Mouse (Mus musculus): ENCODE results near the gene Kirrel3. TPM values are rescaled to one million over a fixed set of nuclear protein-coding genes. Genes with fewer than 3 reads are reported as not detected.

Kirrel3 gene
- polyA plus RNA-seq, 1 experiment = not detected

DNA sequence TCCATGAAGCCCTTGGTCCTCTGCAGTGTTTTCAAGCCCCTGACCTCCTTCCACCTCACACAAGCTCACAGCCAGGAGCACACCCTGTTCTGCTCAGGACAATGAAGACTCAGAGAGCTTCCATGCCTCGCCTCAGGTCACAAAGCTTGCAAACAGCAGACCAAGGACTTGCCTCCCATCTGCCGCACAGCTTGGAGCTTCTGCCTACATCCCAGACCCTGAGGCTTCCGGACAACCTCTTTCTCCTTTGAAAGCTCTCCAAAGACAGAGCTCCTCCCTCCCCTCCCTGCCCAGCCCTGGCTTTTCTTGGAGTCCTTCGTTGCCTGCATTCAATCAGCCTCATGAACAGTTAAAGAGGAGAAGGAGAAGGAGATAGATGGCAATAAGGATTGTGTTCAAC is 397.4 kb downstream of the Kirrel3 start:
- no peak for TF ChIP-seq CTCF (IDR thresholded peaks at IDR 0.05; ENCODE audit: low read depth, low read length)
- TF ChIP-seq POLR2A (IDR thresholded peaks at IDR 0.05; ENCODE audit: borderline replicate concordance, low read depth, low read length) = no peak
- no peak overlapping the region for H3K4me3 ChIP-seq (ENCODE audit: insufficient read depth, low read length)
- H3K4me1 ChIP-seq (ENCODE audit: control insufficient read depth, insufficient read depth, low read length) = no peaks in the 10 kb centered on the region
- no peak overlapping the region for H3K27ac ChIP-seq (ENCODE audit: insufficient read depth, low read depth, low read length)

DNA sequence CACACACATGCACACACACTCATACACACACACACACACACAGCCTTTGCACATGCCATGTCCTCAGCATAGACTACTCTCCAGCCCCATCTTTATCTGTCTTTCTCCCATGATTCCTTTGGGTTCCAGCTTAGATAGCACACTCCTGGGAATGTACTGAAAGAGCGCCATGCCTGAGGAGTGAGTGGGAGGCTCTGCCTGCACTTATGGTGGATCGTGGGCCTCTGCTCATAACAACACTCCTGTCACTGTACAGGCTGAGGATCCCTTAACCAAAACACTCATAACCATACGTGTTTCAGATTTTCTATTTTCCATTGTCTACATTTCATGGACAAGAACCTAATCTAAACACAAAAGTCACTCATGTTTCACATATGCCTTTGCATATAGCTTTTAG is 398.6 kb downstream of the Kirrel3 start:
- no peak overlapping the region for H3K27ac ChIP-seq (ENCODE audit: insufficient read depth, low read depth, low read length)
- no peak overlapping the region for H3K4me3 ChIP-seq (ENCODE audit: insufficient read depth, low read length)
- no peak for TF ChIP-seq CTCF (IDR thresholded peaks at IDR 0.05; ENCODE audit: low read depth, low read length)
- TF ChIP-seq POLR2A (IDR thresholded peaks at IDR 0.05; ENCODE audit: borderline replicate concordance, low read depth, low read length) = no peak
- H3K4me1 ChIP-seq (ENCODE audit: control insufficient read depth, insufficient read depth, low read length) = no peaks in the 10 kb centered on the region

DNA sequence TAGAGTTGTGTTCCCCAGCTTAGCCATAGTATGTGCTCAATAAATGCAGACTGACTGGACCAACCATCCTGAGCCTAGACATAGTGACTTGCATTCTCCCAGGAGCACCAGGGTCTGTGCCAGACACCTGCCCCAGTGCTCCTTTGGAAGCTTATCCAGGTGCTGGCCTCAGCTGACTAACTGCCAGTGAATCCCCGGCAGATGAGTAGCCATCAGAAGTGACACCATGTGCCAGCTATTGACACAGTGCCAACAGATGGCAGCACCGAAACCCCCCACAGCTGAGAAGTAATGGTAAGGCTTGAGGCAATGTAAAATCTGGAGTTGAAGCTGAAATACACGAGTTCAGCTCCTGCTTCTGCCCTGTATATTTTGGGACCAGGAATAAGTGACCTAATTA is 399.2 kb downstream of the Kirrel3 start:
- Histone ChIP-seq H3K4me1 (ENCODE audit: control insufficient read depth, insufficient read depth, low read length) (no peaks in the 10 kb centered on the region), H3K27ac (ENCODE audit: insufficient read depth, low read depth, low read length) (no peak overlapping the region), H3K4me3 (ENCODE audit: insufficient read depth, low read length) (no peak overlapping the region)
- TF ChIP-seq CTCF (IDR thresholded peaks at IDR 0.05; ENCODE audit: low read depth, low read length) (no peak), POLR2A (IDR thresholded peaks at IDR 0.05; ENCODE audit: borderline replicate concordance, low read depth, low read length) (no peak)

DNA sequence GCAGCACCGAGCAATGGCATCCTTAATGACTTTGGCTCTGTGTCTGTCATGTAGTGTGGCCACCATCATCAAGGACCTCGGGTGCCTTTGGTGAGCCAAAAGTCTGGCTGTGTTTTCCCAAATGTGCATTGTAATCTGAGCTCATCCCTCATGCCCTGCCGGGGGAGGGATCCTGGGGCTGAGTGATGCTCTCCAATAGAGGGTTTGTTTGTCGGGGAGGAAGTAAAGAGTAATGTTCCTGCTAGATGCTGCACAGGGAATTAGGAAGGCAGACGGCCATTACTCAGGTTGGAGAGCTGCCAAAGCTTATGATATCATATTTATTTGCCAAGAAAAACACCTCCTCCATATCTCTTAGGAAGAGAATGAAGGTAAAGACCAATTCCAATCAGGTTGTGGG is 401.1 kb downstream of the Kirrel3 start:
- TF ChIP-seq CTCF (IDR thresholded peaks at IDR 0.05; ENCODE audit: low read depth, low read length) (no peak), POLR2A (IDR thresholded peaks at IDR 0.05; ENCODE audit: borderline replicate concordance, low read depth, low read length) (no peak)
- H3K4me1 ChIP-seq (ENCODE audit: control insufficient read depth, insufficient read depth, low read length) = no peaks in the 10 kb centered on the region
- no peak overlapping the region for H3K4me3 ChIP-seq (ENCODE audit: insufficient read depth, low read length)
- no peak overlapping the region for H3K27ac ChIP-seq (ENCODE audit: insufficient read depth, low read depth, low read length)

DNA sequence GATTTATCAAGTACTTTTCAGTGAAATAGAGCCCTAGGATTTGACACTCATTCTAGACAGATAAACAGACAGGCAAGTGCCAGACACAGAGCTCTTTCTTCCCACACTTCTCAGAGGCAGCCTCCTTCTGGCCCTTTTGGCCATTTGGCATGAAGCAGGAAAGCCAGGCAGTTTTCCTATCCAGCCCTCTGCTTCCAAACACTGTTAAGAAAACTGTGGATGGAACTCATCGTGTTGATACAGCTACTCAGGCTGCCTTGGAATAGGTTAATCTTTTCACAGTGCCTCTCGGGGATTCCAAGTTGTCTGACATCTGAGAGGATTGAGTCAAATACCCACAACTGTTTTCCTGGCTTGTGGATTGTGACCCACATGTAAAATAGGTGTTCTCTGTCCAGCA is 401.5 kb downstream of the Kirrel3 start:
- H3K4me3 ChIP-seq (ENCODE audit: insufficient read depth, low read length) = no peak overlapping the region
- H3K27ac ChIP-seq (ENCODE audit: insufficient read depth, low read depth, low read length) = no peak overlapping the region
- no peak for TF ChIP-seq CTCF (IDR thresholded peaks at IDR 0.05; ENCODE audit: low read depth, low read length)
- no peak for TF ChIP-seq POLR2A (IDR thresholded peaks at IDR 0.05; ENCODE audit: borderline replicate concordance, low read depth, low read length)
- no peaks in the 10 kb centered on the region for H3K4me1 ChIP-seq (ENCODE audit: control insufficient read depth, insufficient read depth, low read length)

DNA sequence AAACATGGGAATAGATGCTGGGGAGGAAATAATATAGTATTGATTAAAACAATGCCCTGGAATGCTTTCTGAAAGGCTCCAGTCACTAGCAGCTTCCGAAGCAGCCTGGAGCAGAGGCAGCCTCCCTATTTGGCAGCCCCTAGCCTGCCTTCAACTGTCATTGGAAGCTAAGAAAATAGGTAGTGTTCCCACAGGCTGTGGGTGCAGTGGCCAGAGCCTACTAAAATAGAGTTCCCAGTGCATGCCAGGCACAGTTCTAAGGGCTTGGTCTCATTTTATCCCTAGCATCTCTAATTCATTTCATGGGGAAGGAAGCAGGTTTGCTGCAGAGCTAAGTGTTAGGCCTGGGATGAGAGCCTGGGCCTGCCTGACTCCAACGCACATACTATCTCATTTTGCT is 402.6 kb downstream of the Kirrel3 start:
- Histone ChIP-seq H3K4me3 (ENCODE audit: insufficient read depth, low read length) (no peak overlapping the region), H3K4me1 (ENCODE audit: control insufficient read depth, insufficient read depth, low read length) (no peaks in the 10 kb centered on the region), H3K27ac (ENCODE audit: insufficient read depth, low read depth, low read length) (no peak overlapping the region)
- TF ChIP-seq POLR2A (IDR thresholded peaks at IDR 0.05; ENCODE audit: borderline replicate concordance, low read depth, low read length) = no peak
- no peak for TF ChIP-seq CTCF (IDR thresholded peaks at IDR 0.05; ENCODE audit: low read depth, low read length)

DNA sequence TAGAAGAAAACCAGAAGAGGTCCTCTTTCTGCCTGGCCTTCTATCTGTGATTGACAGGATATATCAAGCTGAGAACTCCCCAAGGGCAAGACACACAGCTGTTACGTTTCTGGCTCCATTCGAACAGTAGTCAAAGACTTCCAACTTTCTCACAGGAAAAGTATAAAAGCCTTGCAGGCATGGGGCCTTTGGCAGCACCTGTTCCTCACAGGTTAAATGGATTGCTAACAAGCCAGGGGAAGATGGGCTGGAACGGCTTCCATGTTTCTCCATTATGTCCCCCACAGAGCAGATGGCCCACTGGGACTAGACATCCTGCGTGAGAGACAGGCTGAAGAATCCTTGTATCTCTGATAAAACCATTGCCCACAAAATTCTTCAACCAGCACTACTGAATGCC is 415.5 kb downstream of the Kirrel3 start:
- H3K4me3 ChIP-seq (ENCODE audit: insufficient read depth, low read length) = no peak overlapping the region
- TF ChIP-seq POLR2A (IDR thresholded peaks at IDR 0.05; ENCODE audit: borderline replicate concordance, low read depth, low read length) (no peak), CTCF (IDR thresholded peaks at IDR 0.05; ENCODE audit: low read depth, low read length) (no peak)
- no peaks in the 10 kb centered on the region for H3K4me1 ChIP-seq (ENCODE audit: control insufficient read depth, insufficient read depth, low read length)
- no peak overlapping the region for H3K27ac ChIP-seq (ENCODE audit: insufficient read depth, low read depth, low read length)

DNA sequence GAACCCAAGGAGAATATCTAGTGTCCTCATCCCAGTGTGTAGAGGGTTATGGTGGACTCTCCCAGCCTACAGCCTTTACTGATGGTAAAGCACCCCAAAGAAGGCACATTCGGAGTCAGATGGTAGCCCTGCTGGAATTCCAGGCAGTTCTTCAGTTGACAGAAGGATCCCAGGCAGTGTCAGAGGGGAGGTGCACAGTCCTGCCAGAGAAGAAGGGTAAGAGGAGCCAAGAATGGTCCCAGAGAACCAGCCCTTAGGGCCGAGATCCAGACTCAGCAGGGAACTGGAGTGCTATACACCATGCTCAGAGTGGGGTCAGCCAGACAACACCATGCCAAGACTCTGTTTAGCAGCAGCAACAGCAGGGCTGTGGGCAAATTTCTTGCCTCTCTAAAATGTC is 416.2 kb downstream of the Kirrel3 start:
- TF ChIP-seq CTCF (IDR thresholded peaks at IDR 0.05; ENCODE audit: low read depth, low read length) (no peak), POLR2A (IDR thresholded peaks at IDR 0.05; ENCODE audit: borderline replicate concordance, low read depth, low read length) (no peak)
- Histone ChIP-seq H3K4me3 (ENCODE audit: insufficient read depth, low read length) (no peak overlapping the region), H3K4me1 (ENCODE audit: control insufficient read depth, insufficient read depth, low read length) (no peaks in the 10 kb centered on the region), H3K27ac (ENCODE audit: insufficient read depth, low read depth, low read length) (no peak overlapping the region)

DNA sequence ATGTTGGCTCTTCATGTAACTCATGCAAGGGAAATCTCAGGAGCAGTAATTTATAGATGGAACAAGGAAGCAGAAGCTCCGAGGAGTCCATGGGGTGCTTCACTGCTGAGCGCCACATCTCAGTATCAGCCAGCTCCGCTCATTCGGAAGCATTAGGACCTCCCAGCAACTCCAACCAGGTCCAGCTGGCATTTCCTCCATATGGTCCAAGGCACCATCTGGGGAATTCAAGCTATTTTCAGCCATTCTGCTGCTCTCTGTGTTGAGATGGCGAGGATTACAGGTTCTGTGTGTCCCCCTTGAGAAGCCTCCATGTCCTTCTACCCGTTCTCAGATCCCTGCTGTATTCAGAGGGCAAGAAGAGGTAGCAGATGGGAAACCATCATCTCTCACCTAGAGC is 419.5 kb downstream of the Kirrel3 start:
- H3K27ac ChIP-seq (ENCODE audit: insufficient read depth, low read depth, low read length) = no peak overlapping the region
- no peaks in the 10 kb centered on the region for H3K4me1 ChIP-seq (ENCODE audit: control insufficient read depth, insufficient read depth, low read length)
- H3K4me3 ChIP-seq (ENCODE audit: insufficient read depth, low read length) = no peak overlapping the region
- TF ChIP-seq POLR2A (IDR thresholded peaks at IDR 0.05; ENCODE audit: borderline replicate concordance, low read depth, low read length) = no peak
- no peak for TF ChIP-seq CTCF (IDR thresholded peaks at IDR 0.05; ENCODE audit: low read depth, low read length)

DNA sequence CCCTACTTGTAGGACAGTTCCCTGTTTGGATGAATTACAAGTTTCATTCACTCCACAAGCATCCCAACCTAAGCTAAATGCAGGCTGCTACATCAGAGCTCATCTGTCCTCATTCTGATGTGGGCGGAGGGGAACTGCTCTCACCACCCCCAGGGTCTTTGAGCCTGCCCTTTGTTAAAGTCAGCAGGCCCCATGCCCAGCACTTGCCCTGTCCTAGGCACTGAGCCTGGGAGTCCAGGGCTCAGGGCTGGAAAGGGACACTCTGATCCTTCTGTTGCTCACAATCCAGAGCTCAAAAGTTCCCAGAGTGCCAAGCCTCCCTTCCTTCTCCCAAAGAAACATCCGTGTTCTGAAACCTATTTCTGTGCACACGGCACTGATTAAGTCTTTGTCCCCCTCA is 422.3 kb downstream of the Kirrel3 start:
- Histone ChIP-seq H3K4me1 (ENCODE audit: control insufficient read depth, insufficient read depth, low read length) (no peaks in the 10 kb centered on the region), H3K4me3 (ENCODE audit: insufficient read depth, low read length) (no peak overlapping the region), H3K27ac (ENCODE audit: insufficient read depth, low read depth, low read length) (no peak overlapping the region)
- TF ChIP-seq CTCF (IDR thresholded peaks at IDR 0.05; ENCODE audit: low read depth, low read length) (no peak), POLR2A (IDR thresholded peaks at IDR 0.05; ENCODE audit: borderline replicate concordance, low read depth, low read length) (no peak)

DNA sequence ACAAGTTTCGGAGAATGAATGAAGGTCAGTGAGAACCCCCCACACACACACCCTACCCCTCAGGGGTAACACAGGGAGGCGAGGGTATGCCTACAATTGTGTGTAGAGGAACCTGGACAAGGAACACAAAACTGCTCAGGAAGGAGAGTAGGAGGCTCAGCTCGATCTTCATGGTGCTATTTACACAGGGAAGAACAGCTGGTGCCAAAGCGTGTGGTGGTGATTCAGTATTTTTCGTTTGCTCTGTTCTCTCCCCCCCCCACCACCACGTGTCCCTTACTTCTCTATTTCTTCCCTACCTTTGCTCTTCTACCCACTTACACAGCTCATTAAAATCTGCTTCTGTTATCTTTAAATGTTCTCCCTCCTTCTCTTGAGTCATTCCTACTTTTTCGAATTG is 426.1 kb downstream of the Kirrel3 start:
- no peak overlapping the region for H3K27ac ChIP-seq (ENCODE audit: insufficient read depth, low read depth, low read length)
- no peak overlapping the region for H3K4me3 ChIP-seq (ENCODE audit: insufficient read depth, low read length)
- no peaks in the 10 kb centered on the region for H3K4me1 ChIP-seq (ENCODE audit: control insufficient read depth, insufficient read depth, low read length)
- TF ChIP-seq POLR2A (IDR thresholded peaks at IDR 0.05; ENCODE audit: borderline replicate concordance, low read depth, low read length) (no peak), CTCF (IDR thresholded peaks at IDR 0.05; ENCODE audit: low read depth, low read length) (no peak)
